Mouse (Mus musculus): Measurements from ENCODE around the gene Npsr1. TPM values are rescaled to one million over a fixed set of nuclear protein-coding genes. Genes with fewer than 3 reads are reported as not detected.
A peak's percentile ranks its signal among the peaks of the same experiment; 100 is the strongest.

Npsr1 gene
- total RNA-seq (2022): 1 to 10 TPM; 1.8 to 3.3 (median 2.0) TPM

GRCm38 (mm10) chr9:24097696-24098095 is at the start of gene Npsr1:
Npsr1 (plus strand) TSS chr9:24097996.
- no peak for DNase-seq (ENCODE audit: low spot score in 2 of 2)

GRCm38 (mm10) chr9:24051538-24051937 is 46.3 kb upstream of the Npsr1 start:
- no peak for DNase-seq (ENCODE audit: low spot score in 2 of 2)

GRCm38 (mm10) chr9:24063251-24063650 is 34.5 kb upstream of the Npsr1 start:
- no peak for DNase-seq (ENCODE audit: low spot score in 2 of 2)

GRCm38 (mm10) chr9:24071664-24072063 is 26.1 kb upstream of the Npsr1 start:
- DNase-seq (ENCODE audit: low spot score in 2 of 2): no peak

- no peak for DNase-seq (ENCODE audit: low spot score in 2 of 2)
Measured at GRCm38 (mm10) chr9:24077596-24077995, 20.2 kb upstream of the Npsr1 start.

GRCm38 (mm10) chr9:24091875-24092274 is 5.9 kb upstream of the Npsr1 start:
- DNase-seq (ENCODE audit: low spot score in 2 of 2): no peak

- DNase-seq (ENCODE audit: low spot score in 2 of 2): no peak
Measured at GRCm38 (mm10) chr9:24098526-24098925, 730 bp downstream of the Npsr1 start.

GRCm38 (mm10) chr9:24099631-24100030 is 1.8 kb downstream of the Npsr1 start:
- DNase-seq (ENCODE audit: low spot score in 2 of 2): no peak

- peak in 1 of 2 experiments; percentile 33 for DNase-seq (ENCODE audit: low spot score in 2 of 2)
Measured at GRCm38 (mm10) chr9:24119423-24119822, 21.6 kb downstream of the Npsr1 start.

- no peak for DNase-seq (ENCODE audit: low spot score in 2 of 2)
Measured at GRCm38 (mm10) chr9:24133142-24133541, 35.3 kb downstream of the Npsr1 start.

- DNase-seq (ENCODE audit: low spot score in 2 of 2): no peak
Measured at GRCm38 (mm10) chr9:24136354-24136753, 38.6 kb downstream of the Npsr1 start.

- no peak for DNase-seq (ENCODE audit: low spot score in 2 of 2)
Measured at GRCm38 (mm10) chr9:24144341-24144740, 46.5 kb downstream of the Npsr1 start.

- no peak for DNase-seq (ENCODE audit: low spot score in 2 of 2)
Measured at GRCm38 (mm10) chr9:24157208-24157607, 59.4 kb downstream of the Npsr1 start.

GRCm38 (mm10) chr9:24160409-24160808 is 62.6 kb downstream of the Npsr1 start:
- DNase-seq (ENCODE audit: low spot score in 2 of 2): peak; percentile 9

- DNase-seq (ENCODE audit: low spot score in 2 of 2): no peak
Measured at GRCm38 (mm10) chr9:24168501-24168900, 70.7 kb downstream of the Npsr1 start.

GRCm38 (mm10) chr9:24170728-24171127 is 72.9 kb downstream of the Npsr1 start:
- DNase-seq (ENCODE audit: low spot score in 2 of 2): no peak

GRCm38 (mm10) chr9:24178744-24179143 is 80.9 kb downstream of the Npsr1 start:
- no peak for DNase-seq (ENCODE audit: low spot score in 2 of 2)

GRCm38 (mm10) chr9:24180926-24181325 is 83.1 kb downstream of the Npsr1 start:
- no peak for DNase-seq (ENCODE audit: low spot score in 2 of 2)

- DNase-seq (ENCODE audit: low spot score in 2 of 2): peak; percentile 24 to 28
Measured at GRCm38 (mm10) chr9:24186289-24186688, 88.5 kb downstream of the Npsr1 start.

GRCm38 (mm10) chr9:24189511-24190260 is 91.9 kb downstream of the Npsr1 start:
- peak; percentile 13 to 35 for DNase-seq (ENCODE audit: low spot score in 2 of 2)

GRCm38 (mm10) chr9:24190261-24190588 is 92.4 kb downstream of the Npsr1 start:
- no peak for DNase-seq (ENCODE audit: low spot score in 2 of 2)

- DNase-seq (ENCODE audit: low spot score in 2 of 2): no peak
Measured at GRCm38 (mm10) chr9:24198254-24198653, 100.5 kb downstream of the Npsr1 start.

- peak; percentile 46 to 54 for DNase-seq (ENCODE audit: low spot score in 2 of 2)
Measured at GRCm38 (mm10) chr9:24211636-24212035, 113.8 kb downstream of the Npsr1 start.

GRCm38 (mm10) chr9:24217721-24218120 is 119.9 kb downstream of the Npsr1 start:
- DNase-seq (ENCODE audit: low spot score in 2 of 2): no peak

All from layer of hippocampus, adult 8-10 months (tissue).